Mouse (Mus musculus) stomach, postnatal 0 days (tissue): ENCODE results near the gene Olfr463.
A peak's percentile ranks its signal among the peaks of the same experiment; 100 is the strongest.
"Not testable (repeated sequence)": the region's sequence is repeated elsewhere in the genome, so short reads cannot be mapped to it uniquely, and the experiment has no call there.

Experiments
- CTCF ChIP-seq: IDR thresholded peaks from 2 replicates; pipeline ENCODE4 v1.5.1; 2016; ENCODE audit warnings: antibody characterized with exemption, low read depth, mild to moderate bottlenecking, moderate library complexity
- EP300 ChIP-seq: optimal IDR thresholded peaks from 2 replicates; pipeline ENCODE3; 2016; ENCODE audit warnings: antibody characterized with exemption

GRCm38 (mm10) chr11:87866891-87867290 is 30.3 kb downstream of the Olfr463 start:
- TF ChIP-seq CTCF, result peak; percentile 43
- TF ChIP-seq EP300, result not testable (repeated sequence)
